Mouse (Mus musculus): ENCODE measurements around the gene Thada. TPM values are rescaled to one million over a fixed set of nuclear protein-coding genes. Genes with fewer than 3 reads are reported as not detected.
A peak's percentile ranks its signal among the peaks of the same experiment; 100 is the strongest.

Gene Thada
- polyA plus RNA-seq, 1 experiment from 2014 or later = 1.6 TPM

DNA sequence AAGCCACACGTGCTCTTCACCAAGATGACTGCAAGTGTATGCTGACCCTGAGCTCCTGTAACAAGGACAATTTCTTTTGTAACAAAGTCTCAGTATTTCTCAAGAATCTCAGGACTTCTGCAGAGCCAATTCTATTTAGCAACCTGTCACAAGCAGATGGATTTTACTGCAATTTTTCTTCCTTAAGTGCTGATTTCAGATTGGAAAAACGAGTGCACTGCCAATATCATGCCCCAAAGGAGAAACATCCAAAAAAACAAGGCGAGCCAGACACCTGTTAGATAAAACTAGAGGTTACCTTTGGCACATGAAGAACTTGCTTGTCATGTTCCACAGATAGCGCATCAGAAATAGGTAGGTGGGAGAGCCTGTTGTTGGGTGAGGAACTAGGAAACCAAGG is 143.8 kb downstream of the Thada start:
- Histone ChIP-seq H3K27me3 (ENCODE audit: control insufficient read depth, insufficient read depth, low read length) (no peaks in the 10 kb centered on the region), H3K4me1 (replicated peaks; ENCODE audit: control insufficient read depth, insufficient read depth) (no peaks in the 10 kb centered on the region), H3K27ac (replicated peaks) (no peak overlapping the region), H3K9me3 (ENCODE audit: control insufficient read depth, low read length) (no peaks in the 10 kb centered on the region), H3K4me3 (ENCODE audit: low read depth, low read length) (no peak overlapping the region), H3K36me3 (ENCODE audit: control insufficient read depth, insufficient read depth, low read length) (no peaks in the 10 kb centered on the region), H3K9ac (ENCODE audit: low read length) (no peak overlapping the region), H3K4me2 (replicated peaks; ENCODE audit: low read depth) (no peak overlapping the region)
- DNase-seq (ENCODE audit: low spot score) (no peak), ATAC-seq (ENCODE audit: low FRiP score, low TSS enrichment) (no peak)
- WGBS = 74% methylated on average over 4 of the region's 4 CpGs
- no peak for TF ChIP-seq EP300 (optimal IDR thresholded peaks at IDR 0.05)
- TF ChIP-seq CTCF (IDR thresholded peaks at IDR 0.05; ENCODE audit: low read depth) = no peak

DNA sequence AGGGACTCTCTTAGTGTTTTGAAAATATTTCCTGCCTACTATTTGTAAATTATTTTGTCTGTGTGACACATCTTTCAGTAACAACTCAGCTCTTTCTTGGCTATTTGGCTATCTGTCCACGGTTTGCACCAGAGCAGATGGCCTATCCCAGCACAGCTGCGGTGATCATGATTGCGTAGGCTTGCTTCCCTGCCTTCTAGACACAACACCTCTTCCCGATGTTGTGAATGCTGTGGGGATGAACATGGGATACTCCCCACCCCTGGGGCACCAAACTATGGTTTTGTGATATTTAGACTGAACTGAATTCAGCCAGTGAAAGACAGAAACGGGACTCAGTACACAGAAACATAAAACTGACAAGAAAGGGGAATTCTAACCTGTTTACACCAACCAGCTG is 144.7 kb downstream of the Thada start:
- H3K9me3 ChIP-seq (ENCODE audit: control insufficient read depth, low read length) = no peaks in the 10 kb centered on the region
- H3K4me1 ChIP-seq (replicated peaks; ENCODE audit: control insufficient read depth, insufficient read depth) = no peaks in the 10 kb centered on the region
- H3K4me3 ChIP-seq (ENCODE audit: low read depth, low read length) = no peak overlapping the region
- H3K4me2 ChIP-seq (replicated peaks; ENCODE audit: low read depth) = no peak overlapping the region
- ATAC-seq (ENCODE audit: low FRiP score, low TSS enrichment) = no peak
- DNase-seq (ENCODE audit: low spot score) = no peak
- H3K27ac ChIP-seq (replicated peaks) = no peak overlapping the region
- WGBS = 71% methylated on average over 5 of the region's 5 CpGs
- H3K36me3 ChIP-seq (ENCODE audit: control insufficient read depth, insufficient read depth, low read length) = no peaks in the 10 kb centered on the region
- TF ChIP-seq EP300 (optimal IDR thresholded peaks at IDR 0.05) = no peak
- TF ChIP-seq CTCF (IDR thresholded peaks at IDR 0.05; ENCODE audit: low read depth) = no peak
- H3K9ac ChIP-seq (ENCODE audit: low read length) = no peak overlapping the region
- H3K27me3 ChIP-seq (ENCODE audit: control insufficient read depth, insufficient read depth, low read length) = no peaks in the 10 kb centered on the region

DNA sequence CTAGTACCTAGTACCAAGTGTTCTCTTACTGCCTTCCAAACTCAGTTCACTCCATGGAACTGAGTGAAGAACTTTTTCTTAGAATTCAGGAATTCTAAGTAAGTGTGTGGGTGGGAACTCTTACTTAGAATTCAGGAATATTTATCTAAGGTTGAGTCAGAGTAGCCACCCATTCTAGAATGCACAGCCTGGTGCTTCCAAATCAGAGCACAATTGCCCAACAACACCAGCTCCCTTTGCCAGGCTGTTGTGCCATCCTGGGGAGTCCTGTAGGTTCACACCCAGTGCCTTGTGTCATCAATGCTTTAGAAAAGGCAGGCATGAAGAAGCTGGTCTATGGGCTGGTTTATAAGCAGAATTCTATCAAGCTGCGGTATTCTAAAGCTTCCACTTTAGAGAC is 145.4 kb downstream of the Thada start:
- Histone ChIP-seq H3K36me3 (ENCODE audit: control insufficient read depth, insufficient read depth, low read length) (no peaks in the 10 kb centered on the region), H3K4me1 (replicated peaks; ENCODE audit: control insufficient read depth, insufficient read depth) (no peaks in the 10 kb centered on the region), H3K9me3 (ENCODE audit: control insufficient read depth, low read length) (no peaks in the 10 kb centered on the region), H3K4me2 (replicated peaks; ENCODE audit: low read depth) (no peak overlapping the region), H3K9ac (ENCODE audit: low read length) (no peak overlapping the region), H3K4me3 (ENCODE audit: low read depth, low read length) (no peak overlapping the region), H3K27ac (replicated peaks) (no peak overlapping the region), H3K27me3 (ENCODE audit: control insufficient read depth, insufficient read depth, low read length) (no peaks in the 10 kb centered on the region)
- DNase-seq (ENCODE audit: low spot score) = peak; percentile 29
- no peak for TF ChIP-seq CTCF (IDR thresholded peaks at IDR 0.05; ENCODE audit: low read depth)
- TF ChIP-seq EP300 (optimal IDR thresholded peaks at IDR 0.05) = no peak
- peak; percentile 78 for ATAC-seq (ENCODE audit: low FRiP score, low TSS enrichment)
- WGBS = 71% methylated on average over 1 of the region's 1 CpGs

DNA sequence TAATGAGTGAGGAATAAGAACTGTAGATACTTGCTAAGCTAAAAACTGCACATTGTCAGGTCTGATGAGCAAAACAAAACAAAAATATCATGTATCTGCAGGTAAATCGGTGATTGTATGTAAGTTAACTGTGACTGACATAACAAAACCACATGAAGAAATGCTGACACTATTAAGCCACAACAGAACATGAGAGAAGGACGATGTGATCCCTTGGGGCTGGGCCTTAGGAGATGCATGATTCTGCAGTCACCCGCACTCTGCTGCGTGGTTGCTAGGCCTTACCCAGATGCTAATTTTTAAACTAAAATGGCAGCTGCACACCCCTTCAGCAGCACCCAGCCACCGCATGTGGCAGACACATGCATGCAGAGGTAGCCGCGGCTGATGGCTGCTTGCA is 151.7 kb downstream of the Thada start:
- TF ChIP-seq CTCF (IDR thresholded peaks at IDR 0.05; ENCODE audit: low read depth) (no peak), EP300 (optimal IDR thresholded peaks at IDR 0.05) (no peak)
- WGBS = 93% methylated on average over 7 of the region's 7 CpGs
- no peak for ATAC-seq (ENCODE audit: low FRiP score, low TSS enrichment)

DNA sequence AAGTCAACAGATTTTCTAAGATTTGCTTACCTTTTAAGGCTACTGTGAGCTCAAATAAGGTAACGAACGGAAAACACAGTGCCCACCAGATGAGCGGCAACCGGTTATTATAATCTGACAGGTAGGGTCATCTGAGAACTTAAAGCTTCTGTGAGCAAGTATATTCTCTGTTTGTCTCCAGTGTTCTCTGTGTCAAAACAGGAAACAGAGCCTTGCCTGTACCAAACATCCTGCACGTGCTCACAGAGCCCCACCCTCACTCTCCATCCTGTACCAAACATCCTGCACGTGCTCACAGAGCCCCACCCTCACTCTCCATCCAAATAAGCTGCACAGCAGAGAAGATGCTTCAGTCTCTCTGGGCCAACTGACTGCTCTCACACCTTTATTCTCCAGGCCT is 152.5 kb downstream of the Thada start:
- H3K4me3 ChIP-seq (ENCODE audit: low read depth, low read length) = no peak overlapping the region
- WGBS = 68% methylated on average over 6 of the region's 6 CpGs
- no peak overlapping the region for H3K4me2 ChIP-seq (replicated peaks; ENCODE audit: low read depth)
- ATAC-seq (ENCODE audit: low FRiP score, low TSS enrichment) = no peak
- peaks cover 7% of the 10 kb centered on the region; the same call in 1 of the 2 replicates for H3K36me3 ChIP-seq (ENCODE audit: control insufficient read depth, insufficient read depth, low read length)
- TF ChIP-seq CTCF (IDR thresholded peaks at IDR 0.05; ENCODE audit: low read depth) (no peak), EP300 (optimal IDR thresholded peaks at IDR 0.05) (no peak)
- H3K9me3 ChIP-seq (ENCODE audit: control insufficient read depth, low read length) = no peaks in the 10 kb centered on the region
- H3K27me3 ChIP-seq (ENCODE audit: control insufficient read depth, insufficient read depth, low read length) = no peaks in the 10 kb centered on the region
- no peak overlapping the region for H3K27ac ChIP-seq (replicated peaks)
- no peak overlapping the region for H3K9ac ChIP-seq (ENCODE audit: low read length)
- no peaks in the 10 kb centered on the region for H3K4me1 ChIP-seq (replicated peaks; ENCODE audit: control insufficient read depth, insufficient read depth)
- no peak for DNase-seq (ENCODE audit: low spot score)

More for the DNA sequence above, 151.7 kb downstream of the Thada start:
- H3K4me2 ChIP-seq (replicated peaks; ENCODE audit: low read depth) = no peak overlapping the region
- H3K36me3 ChIP-seq (ENCODE audit: control insufficient read depth, insufficient read depth, low read length) = peaks cover 4% of the 10 kb centered on the region; the same call in 1 of the 2 replicates
- no peak overlapping the region for H3K4me3 ChIP-seq (ENCODE audit: low read depth, low read length)
- no peak overlapping the region for H3K9ac ChIP-seq (ENCODE audit: low read length)
- no peaks in the 10 kb centered on the region for H3K4me1 ChIP-seq (replicated peaks; ENCODE audit: control insufficient read depth, insufficient read depth)
- no peaks in the 10 kb centered on the region for H3K9me3 ChIP-seq (ENCODE audit: control insufficient read depth, low read length)
- H3K27me3 ChIP-seq (ENCODE audit: control insufficient read depth, insufficient read depth, low read length) = no peaks in the 10 kb centered on the region
- H3K27ac ChIP-seq (replicated peaks) = no peak overlapping the region
- DNase-seq (ENCODE audit: low spot score) = no peak

DNA sequence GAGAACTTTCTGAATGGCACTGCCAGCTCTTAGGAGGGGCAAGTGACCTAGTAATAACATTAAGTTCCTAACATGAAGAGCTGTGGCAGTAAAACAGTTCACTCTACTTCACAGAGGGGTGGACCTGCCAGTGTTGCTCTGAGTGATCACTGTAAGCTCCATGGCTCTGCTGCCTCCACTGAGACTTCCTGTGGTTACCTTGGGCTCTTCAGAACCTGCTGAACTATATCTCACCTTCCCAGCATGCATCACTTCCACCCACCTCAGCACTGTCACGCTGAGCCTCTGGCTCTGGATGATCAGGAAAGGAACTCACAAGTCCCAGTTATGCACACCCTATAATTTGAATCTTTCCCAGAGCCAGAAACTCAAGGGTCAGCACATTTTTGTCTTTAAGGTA is 159.9 kb downstream of the Thada start:
- 72% methylated on average over 1 of the region's 1 CpGs for WGBS
- H3K4me1 ChIP-seq (replicated peaks; ENCODE audit: control insufficient read depth, insufficient read depth) = no peaks in the 10 kb centered on the region
- no peak overlapping the region for H3K9ac ChIP-seq (ENCODE audit: low read length)
- peaks cover 7% of the 10 kb centered on the region; the same call in 1 of the 2 replicates for H3K36me3 ChIP-seq (ENCODE audit: control insufficient read depth, insufficient read depth, low read length)
- no peak overlapping the region for H3K27ac ChIP-seq (replicated peaks)
- DNase-seq (ENCODE audit: low spot score) (no peak), ATAC-seq (ENCODE audit: low FRiP score, low TSS enrichment) (no peak)
- no peak overlapping the region for H3K4me2 ChIP-seq (replicated peaks; ENCODE audit: low read depth)
- H3K4me3 ChIP-seq (ENCODE audit: low read depth, low read length) = no peak overlapping the region
- H3K27me3 ChIP-seq (ENCODE audit: control insufficient read depth, insufficient read depth, low read length) = no peaks in the 10 kb centered on the region
- no peaks in the 10 kb centered on the region for H3K9me3 ChIP-seq (ENCODE audit: control insufficient read depth, low read length)
- TF ChIP-seq EP300 (optimal IDR thresholded peaks at IDR 0.05) (no peak), CTCF (IDR thresholded peaks at IDR 0.05; ENCODE audit: low read depth) (no peak)

Data from stomach, postnatal 0 days (tissue).